Mouse (Mus musculus) forebrain, embryonic 12.5 days (tissue): ENCODE data around the gene Gpbar1. TPM values are rescaled to one million over a fixed set of nuclear protein-coding genes. Genes with fewer than 3 reads are reported as not detected.

Experiments
- ATAC-seq: fragments of 200-750 bp; cut with Nextera tagmentation; 2 replicates; pipeline ENCODE4 v1.8.0; 2017; ENCODE audit warnings: moderate TSS enrichment; ENCODE audit not compliant: low FRiP score
- H3K27ac ChIP-seq: fragments of 300-500 bp; sonication (generic); 2 replicates; pipeline ENCODE4 v1.5.1; 2016; ENCODE audit warnings: mild to moderate bottlenecking
- H3K27me3 ChIP-seq: fragments of 300-500 bp; sonication (generic); 2 replicates; pipeline ENCODE4 v1.6.1; 2016; ENCODE audit warnings: mild to moderate bottlenecking
- H3K36me3 ChIP-seq: fragments of 300-500 bp; sonication (generic); replicated peaks from 2 replicates; pipeline ENCODE4 v1.6.1; 2016; ENCODE audit warnings: mild to moderate bottlenecking
- H3K4me1 ChIP-seq: fragments of 300-500 bp; sonication (generic); 2 replicates; pipeline ENCODE4 v1.6.1; 2016
- H3K4me2 ChIP-seq: fragments of 300-500 bp; sonication (generic); 2 replicates; pipeline ENCODE4 v1.6.1; 2016; ENCODE audit warnings: mild to moderate bottlenecking, moderate library complexity
- H3K4me3 ChIP-seq: fragments of 300-500 bp; sonication (generic); replicated peaks from 2 replicates; pipeline ENCODE4 v1.5.1; 2016; ENCODE audit warnings: mild to moderate bottlenecking
- H3K9ac ChIP-seq: fragments of 300-500 bp; sonication (generic); 2 replicates; pipeline ENCODE4 v1.6.1; 2016; ENCODE audit warnings: mild to moderate bottlenecking
- H3K9me3 ChIP-seq: fragments of 300-500 bp; sonication (generic); 2 replicates; pipeline ENCODE4 v1.6.1; 2016
- WGBS: fragments of 180-500 bp; shearing (Covaris S2); methylation state at CpG from one replicate; pipeline ENCODE4 v1.1.7; 2016; 5-methylcytosine and 5-hydroxymethylcytosine counted together
- polyA plus RNA-seq: library from polyadenylated mRNA; unstranded; fragments of >200 nt; fragmentation: Nextera tagmentation; extraction: Ambion mirVana; gene quantifications from 2 replicates; pipeline ENCODE4 v1.2.1, GENCODE M21; 2016

Gpbar1 gene
- 0.18 and 0.29 TPM in 2 replicates for polyA plus RNA-seq

GRCm38 (mm10) chr1:74278538-74278937, at the start of gene Gpbar1:
TSS of gene Gpbar1 (plus strand) at chr1:74278550.
- ATAC-seq = no peak
- H3K4me2 ChIP-seq = no peak within 1 kb of the TSS
- H3K9me3 ChIP-seq = no peaks in the 10 kb centered on the region
- H3K4me1 ChIP-seq = peaks cover 10% of the 10 kb centered on the region
- H3K9ac ChIP-seq = no peak within 1 kb of the TSS
- no peak within 1 kb of the TSS for H3K27ac ChIP-seq
- peaks cover 47% of the 10 kb centered on the region for H3K36me3 ChIP-seq
- WGBS = 91% methylated on average over 10 of the region's 10 CpGs
- no peaks in the 10 kb centered on the region for H3K27me3 ChIP-seq
- H3K4me3 ChIP-seq = no peak within 1 kb of the TSS

GRCm38 (mm10) chr1:74229942-74230341, 48.4 kb upstream of the Gpbar1 start:
- H3K9ac ChIP-seq = no peak overlapping the region
- no peaks in the 10 kb centered on the region for H3K4me1 ChIP-seq
- no peak overlapping the region for H3K27ac ChIP-seq
- 78% methylated on average over 2 of the region's 2 CpGs for WGBS
- H3K4me2 ChIP-seq = no peak overlapping the region
- H3K4me3 ChIP-seq = no peak overlapping the region
- no peaks in the 10 kb centered on the region for H3K27me3 ChIP-seq
- no peaks in the 10 kb centered on the region for H3K9me3 ChIP-seq
- H3K36me3 ChIP-seq = no peaks in the 10 kb centered on the region
- no peak for ATAC-seq

- no peaks in the 10 kb centered on the region for H3K9me3 ChIP-seq
- H3K4me2 ChIP-seq = no peak overlapping the region
- no peaks in the 10 kb centered on the region for H3K4me1 ChIP-seq
- H3K27me3 ChIP-seq = no peaks in the 10 kb centered on the region
- no peak overlapping the region for H3K4me3 ChIP-seq
- no peak for ATAC-seq
- H3K27ac ChIP-seq = no peak overlapping the region
- H3K9ac ChIP-seq = no peak overlapping the region
- no CpG with 5 or more reads among the region's 1 CpGs for WGBS
- H3K36me3 ChIP-seq = no peaks in the 10 kb centered on the region
Measured at GRCm38 (mm10) chr1:74230992-74231391, 47.4 kb upstream of the Gpbar1 start.

DNA sequence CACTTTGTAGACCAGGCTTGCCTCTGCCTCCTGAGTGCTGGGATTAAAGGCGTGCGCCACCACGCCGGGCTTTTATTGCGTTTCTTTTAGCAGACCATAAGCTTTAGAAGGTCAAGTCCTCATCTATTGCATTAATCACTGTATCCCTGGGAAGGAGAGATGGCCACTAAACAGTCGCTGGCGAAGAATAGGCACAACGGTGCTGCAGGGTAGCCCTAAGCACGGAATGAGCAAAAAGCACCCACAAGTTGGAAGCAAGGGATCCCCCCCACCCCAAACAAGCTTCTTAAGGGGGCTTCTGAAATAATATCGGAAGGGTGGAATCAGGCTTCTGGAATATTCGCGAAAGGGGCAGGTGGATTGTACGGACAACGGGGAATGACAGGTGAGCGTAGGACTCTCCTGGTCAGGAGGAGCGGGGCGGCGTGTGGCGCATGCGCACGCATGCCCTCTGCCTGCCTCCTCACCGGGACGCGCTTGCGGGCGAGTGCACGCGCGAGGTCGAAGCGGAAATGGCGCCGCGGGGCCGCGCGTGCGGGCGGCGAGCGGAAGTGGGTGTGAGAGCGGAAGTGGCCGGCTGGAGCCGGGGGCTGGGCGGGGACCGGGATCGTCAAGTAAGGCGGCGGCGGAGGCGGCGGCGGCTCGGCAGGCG, 42.3 kb upstream of the Gpbar1 start, which contains the start of gene Arpc2:
TSS of gene Arpc2 (plus strand) at position 147 of the 652 bp plus-strand sequence.
- peak within 1 kb of the TSS; percentile 97 for H3K9ac ChIP-seq
- H3K27me3 ChIP-seq = no peaks in the 10 kb centered on the region
- WGBS = 2% methylated on average over 46 of the region's 55 CpGs
- H3K9me3 ChIP-seq = no peaks in the 10 kb centered on the region
- no peaks in the 10 kb centered on the region for H3K36me3 ChIP-seq
- peak within 1 kb of the TSS; percentile 84 for H3K4me2 ChIP-seq
- peak within 1 kb of the TSS; percentile 84 for H3K27ac ChIP-seq
- peaks cover 34% of the 10 kb centered on the region for H3K4me1 ChIP-seq
- peak; percentile 95 for ATAC-seq
- H3K4me3 ChIP-seq = peak within 1 kb of the TSS; percentile 97

DNA sequence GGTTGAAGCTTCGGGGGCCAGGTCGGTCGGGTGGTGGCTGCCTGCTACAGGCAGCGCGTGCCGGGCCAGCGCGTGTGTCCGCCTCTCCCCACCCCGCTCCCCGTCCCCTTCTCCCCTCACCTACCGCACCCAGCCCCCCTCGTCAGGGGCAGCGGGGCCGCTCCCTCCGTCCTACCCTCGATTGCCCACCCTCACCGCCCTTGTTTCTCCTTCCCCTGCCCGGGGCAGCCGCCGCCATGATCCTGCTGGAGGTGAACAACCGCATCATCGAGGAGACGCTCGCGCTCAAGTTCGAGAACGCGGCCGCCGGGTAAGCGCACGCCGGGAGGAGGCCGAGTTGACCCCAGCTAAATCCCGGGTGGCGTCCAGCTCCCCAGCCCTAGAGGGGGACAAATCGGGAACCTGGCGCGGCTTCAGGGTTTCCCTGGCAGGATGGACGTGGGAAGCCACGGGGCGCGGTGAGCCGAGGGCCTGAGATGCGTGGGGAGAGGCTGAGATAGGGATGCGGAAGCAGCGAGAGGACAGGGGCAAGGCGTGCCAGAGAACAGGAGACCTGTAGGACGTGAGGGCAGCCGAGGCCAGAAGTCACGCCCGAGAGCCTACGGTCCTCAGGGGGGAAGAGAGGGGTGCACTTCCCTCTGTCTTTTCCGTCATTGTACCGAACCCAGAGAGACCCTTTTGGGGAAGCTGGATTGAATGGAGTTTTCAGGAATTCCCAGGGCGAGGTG, 41.6 kb upstream of the Gpbar1 start:
- peak; percentile 28; the same call in 1 of the 2 replicates for ATAC-seq
- under 1% methylated on average over 46 of the region's 57 CpGs for WGBS

GRCm38 (mm10) chr1:74237671-74238070, 40.7 kb upstream of the Gpbar1 start:
- no peaks in the 10 kb centered on the region for H3K36me3 ChIP-seq
- no peaks in the 10 kb centered on the region for H3K27me3 ChIP-seq
- ATAC-seq = no peak
- peak overlapping the region; percentile 97 for H3K9ac ChIP-seq
- H3K4me1 ChIP-seq = peaks cover 34% of the 10 kb centered on the region
- H3K27ac ChIP-seq = 0 out of 2 replicates have a peak overlapping the region, but pooled peaks have one; percentile 13
- H3K9me3 ChIP-seq = no peaks in the 10 kb centered on the region
- peak overlapping the region; percentile 97 for H3K4me3 ChIP-seq
- 44% methylated on average over 5 of the region's 5 CpGs for WGBS
- peak overlapping the region; percentile 84 for H3K4me2 ChIP-seq

More for the DNA sequence above, 41.6 kb upstream of the Gpbar1 start:
- Histone ChIP-seq H3K27ac (peak overlapping the region; percentile 84), H3K4me2 (peak overlapping the region; percentile 84), H3K4me1 (peaks cover 34% of the 10 kb centered on the region), H3K36me3 (no peaks in the 10 kb centered on the region), H3K9ac (peak overlapping the region; percentile 97), H3K4me3 (peak overlapping the region; percentile 97), H3K27me3 (no peaks in the 10 kb centered on the region), H3K9me3 (no peaks in the 10 kb centered on the region)

DNA sequence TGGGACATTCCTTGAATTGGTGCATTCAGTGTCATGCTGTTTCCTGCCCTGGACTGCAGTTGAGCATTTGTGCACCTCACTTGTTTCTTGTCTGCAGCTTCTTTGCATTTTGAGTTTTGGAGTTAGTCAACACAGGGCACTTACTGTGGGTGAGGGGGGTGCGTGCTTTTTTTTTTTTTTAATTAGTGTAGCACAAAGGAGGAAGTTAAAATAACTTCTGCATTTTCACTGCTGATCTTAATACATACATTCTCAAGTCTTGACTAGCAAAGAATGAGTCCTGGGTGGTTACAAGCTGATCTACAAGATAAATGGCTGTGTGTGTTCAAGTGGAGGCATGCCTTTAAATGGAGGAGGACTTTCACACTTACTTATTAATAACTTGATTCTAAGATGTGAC, 40.2 kb upstream of the Gpbar1 start:
- Histone ChIP-seq H3K4me2 (peak overlapping the region; percentile 84), H3K27me3 (no peaks in the 10 kb centered on the region), H3K9ac (peak overlapping the region; percentile 97), H3K36me3 (no peaks in the 10 kb centered on the region), H3K27ac (no peak overlapping the region), H3K4me3 (peak overlapping the region; percentile 97), H3K4me1 (peaks cover 34% of the 10 kb centered on the region), H3K9me3 (no peaks in the 10 kb centered on the region)
- no peak for ATAC-seq
- WGBS = 73% methylated on average over 1 of the region's 1 CpGs

DNA sequence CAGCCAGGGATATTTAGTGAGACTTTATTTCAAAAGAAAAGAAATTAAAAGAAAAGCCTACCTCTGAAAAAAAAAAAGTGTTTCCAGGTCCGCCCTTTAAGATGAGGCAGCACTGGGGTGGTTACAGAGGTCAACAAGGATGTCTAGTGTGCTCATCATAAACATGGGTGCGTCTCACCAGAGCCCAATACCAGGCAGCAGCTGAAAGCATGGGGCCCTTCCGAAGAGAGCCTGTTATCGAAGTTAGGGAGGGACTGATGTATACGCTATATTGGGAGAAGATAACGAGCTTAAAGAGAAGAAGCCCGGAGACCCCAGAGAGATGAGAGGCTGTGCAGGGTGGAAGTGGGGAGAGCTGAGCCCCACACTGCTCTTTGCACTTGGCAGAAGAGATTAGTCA, 39.2 kb upstream of the Gpbar1 start:
- H3K4me1 ChIP-seq = peaks cover 34% of the 10 kb centered on the region
- H3K27me3 ChIP-seq = no peaks in the 10 kb centered on the region
- ATAC-seq = no peak
- H3K4me3 ChIP-seq = no peak overlapping the region
- H3K4me2 ChIP-seq = no peak overlapping the region; the same call in 1 of the 2 replicates
- WGBS = 63% methylated on average over 7 of the region's 7 CpGs
- H3K36me3 ChIP-seq = no peaks in the 10 kb centered on the region
- H3K9me3 ChIP-seq = no peaks in the 10 kb centered on the region
- H3K27ac ChIP-seq = 0 out of 2 replicates have a peak overlapping the region, but pooled peaks have one; percentile 19
- no peak overlapping the region for H3K9ac ChIP-seq

DNA sequence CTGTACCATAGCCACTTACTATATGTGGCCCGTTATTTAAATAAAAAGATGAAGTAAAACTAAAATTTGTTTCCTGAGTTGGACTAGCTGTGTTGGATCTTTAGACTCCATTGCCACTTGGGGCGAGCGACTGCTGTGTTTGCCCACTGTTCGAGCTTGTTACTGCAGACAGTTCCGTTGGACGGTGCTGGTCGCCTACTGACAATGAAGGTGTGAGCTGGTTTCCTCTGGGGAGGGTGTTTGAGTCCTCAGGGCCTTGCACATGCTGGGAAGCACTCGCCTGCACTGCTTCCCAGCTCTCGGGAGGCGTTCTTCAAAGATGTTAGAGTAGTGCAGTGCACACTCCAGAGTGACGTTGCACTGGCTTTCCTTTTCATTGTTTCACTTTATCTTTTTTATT, 38.7 kb upstream of the Gpbar1 start:
- Histone ChIP-seq H3K4me2 (no peak overlapping the region; the same call in 1 of the 2 replicates), H3K4me1 (peaks cover 34% of the 10 kb centered on the region), H3K9ac (no peak overlapping the region), H3K4me3 (no peak overlapping the region), H3K27ac (no peak overlapping the region), H3K27me3 (no peaks in the 10 kb centered on the region), H3K9me3 (no peaks in the 10 kb centered on the region), H3K36me3 (no peaks in the 10 kb centered on the region)
- no peak for ATAC-seq
- WGBS = 67% methylated on average over 11 of the region's 11 CpGs

DNA sequence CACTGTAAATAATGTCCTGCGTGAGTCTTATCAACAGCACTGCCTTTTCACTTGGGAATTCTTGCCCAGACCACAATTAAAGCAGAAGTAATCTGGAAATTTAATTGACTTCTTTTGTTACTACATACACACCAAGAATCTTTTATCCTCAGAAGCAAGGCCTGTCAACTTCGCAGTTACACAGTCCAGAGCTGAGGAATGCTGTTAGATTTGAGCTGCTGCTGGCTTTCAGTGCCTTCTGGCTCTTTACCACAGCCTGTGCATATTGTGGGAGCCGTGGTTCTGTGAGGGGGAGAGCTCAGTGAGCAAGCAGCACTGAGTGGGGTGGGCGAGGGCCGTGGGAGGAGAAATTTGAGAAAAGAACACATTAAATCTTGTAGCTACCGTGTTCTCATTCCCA, 38.0 kb upstream of the Gpbar1 start:
- no peak for ATAC-seq
- Histone ChIP-seq H3K27me3 (no peaks in the 10 kb centered on the region), H3K4me2 (no peak overlapping the region), H3K27ac (no peak overlapping the region), H3K9me3 (no peaks in the 10 kb centered on the region), H3K4me1 (peaks cover 34% of the 10 kb centered on the region), H3K9ac (no peak overlapping the region), H3K36me3 (no peaks in the 10 kb centered on the region), H3K4me3 (no peak overlapping the region)
- WGBS = 75% methylated on average over 6 of the region's 6 CpGs

GRCm38 (mm10) chr1:74240832-74241231, 37.5 kb upstream of the Gpbar1 start:
- no peak overlapping the region for H3K4me3 ChIP-seq
- 92% methylated on average over 4 of the region's 4 CpGs for WGBS
- no peak overlapping the region for H3K9ac ChIP-seq
- ATAC-seq = no peak
- H3K27me3 ChIP-seq = no peaks in the 10 kb centered on the region
- H3K9me3 ChIP-seq = no peaks in the 10 kb centered on the region
- no peak overlapping the region for H3K4me2 ChIP-seq
- no peak overlapping the region for H3K27ac ChIP-seq
- H3K4me1 ChIP-seq = peaks cover 34% of the 10 kb centered on the region
- no peaks in the 10 kb centered on the region for H3K36me3 ChIP-seq

DNA sequence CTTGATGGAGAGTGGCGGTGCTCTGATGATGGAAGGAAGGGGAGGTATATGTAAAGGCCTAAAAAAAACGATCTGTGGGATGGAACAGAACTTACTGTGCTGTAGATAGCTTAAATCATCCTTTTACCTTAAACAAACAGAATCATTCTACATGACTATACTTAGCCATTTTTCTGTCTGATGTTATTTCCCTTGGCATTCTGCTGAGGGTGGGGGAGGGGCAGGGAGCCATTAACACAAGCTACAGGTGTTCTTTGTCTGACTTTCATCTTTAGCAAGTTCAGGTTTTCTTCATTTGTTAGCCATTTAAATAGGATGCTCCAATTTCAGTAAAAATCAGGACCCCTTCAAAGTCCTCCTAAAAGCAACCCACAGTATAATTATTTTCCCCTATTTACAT, 32.8 kb upstream of the Gpbar1 start:
- 89% methylated on average over 2 of the region's 2 CpGs for WGBS
- H3K36me3 ChIP-seq = peaks cover 25% of the 10 kb centered on the region

More for the DNA sequence above, 32.8 kb upstream of the Gpbar1 start:
- H3K4me1 ChIP-seq = peaks cover under 1% of the 10 kb centered on the region; the same call in 1 of the 2 replicates
- no peaks in the 10 kb centered on the region for H3K9me3 ChIP-seq
- no peaks in the 10 kb centered on the region for H3K27me3 ChIP-seq
- H3K9ac ChIP-seq = no peak overlapping the region
- H3K4me3 ChIP-seq = no peak overlapping the region
- H3K4me2 ChIP-seq = no peak overlapping the region
- ATAC-seq = no peak
- H3K27ac ChIP-seq = no peak overlapping the region
